Mouse (Mus musculus): ENCODE measurements around the gene Arrdc5. TPM values are rescaled to one million over a fixed set of nuclear protein-coding genes. Genes with fewer than 3 reads are reported as not detected.

Arrdc5 gene
- total RNA-seq, 1 experiment from 2014 or later: not detected

DNA sequence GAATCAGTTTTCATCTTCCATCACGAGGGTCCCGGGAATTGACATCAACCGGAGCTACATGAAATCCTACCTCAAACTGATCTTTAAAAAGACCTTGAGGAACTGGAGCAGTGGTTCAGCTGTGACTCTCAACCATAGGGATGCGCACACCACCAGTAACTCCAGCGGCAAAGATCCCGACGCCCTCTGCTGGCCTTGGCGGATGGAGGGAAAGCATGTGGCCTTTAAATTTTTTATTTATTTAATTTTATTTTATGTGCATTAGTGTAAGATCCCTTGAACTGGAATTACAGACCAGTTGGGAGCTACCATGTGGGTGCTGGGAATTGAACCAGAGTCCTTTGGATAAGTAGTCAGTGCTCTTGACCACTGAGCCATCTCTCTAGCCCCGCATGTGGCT is 44.7 kb downstream of the Arrdc5 start:
- no peak for DNase-seq

DNA sequence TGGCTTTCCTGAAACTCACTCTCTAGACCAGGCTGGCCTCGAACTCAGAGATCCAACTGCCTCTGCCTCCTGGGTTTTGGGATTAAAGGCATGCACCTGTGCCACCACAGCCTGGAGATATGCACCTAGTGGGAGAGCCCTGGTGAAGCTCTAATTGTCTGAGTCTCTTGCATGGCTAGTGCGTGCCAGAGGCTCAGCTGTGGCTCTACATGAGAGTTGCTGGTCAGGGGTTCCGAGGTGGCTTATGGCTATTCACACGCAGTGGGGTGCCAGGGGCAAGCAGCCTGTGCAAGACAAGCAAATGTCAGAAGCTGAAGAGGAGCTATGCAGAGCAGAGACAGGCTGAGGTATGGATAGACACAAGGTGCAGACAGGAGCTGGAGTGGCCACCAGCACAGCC is 45.4 kb downstream of the Arrdc5 start:
- no peak for DNase-seq

DNA sequence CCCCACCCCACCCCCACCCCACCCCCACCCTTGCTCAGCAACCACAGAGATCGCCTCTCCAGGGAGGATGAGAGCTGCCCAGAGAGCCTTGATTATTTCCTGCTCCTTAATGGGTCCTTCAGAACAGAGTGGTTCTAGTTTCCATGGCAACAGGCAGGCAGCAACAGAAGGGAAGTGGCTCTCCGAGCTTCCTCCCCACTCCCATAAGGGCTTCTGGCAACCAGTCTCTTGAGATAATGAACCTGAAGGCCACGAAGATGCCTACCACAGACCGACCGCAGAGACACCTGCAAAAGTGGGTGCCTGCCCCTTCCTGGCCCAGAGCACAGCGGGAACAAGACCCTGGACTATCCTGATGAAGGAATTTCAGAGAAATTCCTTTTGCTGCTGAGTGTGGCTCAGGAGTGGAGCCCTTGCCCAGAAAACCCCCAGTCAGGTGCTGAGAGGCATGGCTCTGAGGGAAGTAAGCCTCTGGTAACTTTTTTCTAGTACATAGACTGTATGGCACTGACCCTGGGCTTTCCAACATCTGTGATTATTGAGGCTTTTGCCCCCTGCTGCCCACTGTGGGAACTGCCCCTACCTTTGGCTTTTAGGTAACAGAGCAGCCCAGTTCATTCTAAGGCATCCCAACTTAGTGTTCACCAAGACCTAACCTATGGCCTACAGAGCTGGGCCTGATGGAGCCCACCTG is 48.8 kb downstream of the Arrdc5 start:
- DNase-seq: peak; percentile 70

DNA sequence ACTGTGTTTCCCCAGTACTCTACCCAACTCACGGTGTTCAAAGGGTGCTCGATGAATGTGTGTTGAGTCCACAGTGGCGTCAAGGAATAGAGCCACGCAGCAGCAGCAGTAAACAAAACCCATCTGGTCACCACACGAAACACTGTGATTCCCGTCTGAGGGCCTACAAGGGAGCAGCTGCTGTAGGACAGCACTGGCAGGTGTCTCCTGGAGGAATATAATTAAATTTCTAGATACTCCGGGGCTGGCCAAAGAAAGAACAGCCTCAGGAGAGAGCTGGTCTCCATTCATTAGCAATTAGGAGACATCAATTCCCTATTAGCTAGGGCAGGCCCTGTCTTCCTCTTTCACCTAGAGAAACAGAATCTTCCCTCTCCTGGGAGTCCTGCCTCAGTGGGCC is 54.5 kb downstream of the Arrdc5 start:
- DNase-seq: no peak

Other genes with a start within 250 kb of the Arrdc5 start
- gene Ubxn6, start 225.3 kb downstream of the Arrdc5 start, total RNA-seq (2021): 81.2 and 96.8 TPM in 2 replicates
- gene Hdgfl2, start 220.7 kb downstream of the Arrdc5 start, total RNA-seq (2021): 72.5 and 83.1 TPM in 2 replicates
- gene Plin4, start 190.5 kb downstream of the Arrdc5 start, total RNA-seq (2021): 71.4 and 76.3 TPM in 2 replicates
- 55.3 and 57.4 TPM in 2 replicates for gene Plin5, start 182.7 kb downstream of the Arrdc5 start, total RNA-seq (2021)
- 15.1 TPM in 2 replicates for gene Lrg1, start 178.3 kb downstream of the Arrdc5 start, total RNA-seq (2021)
- gene Sema6b, start 159.9 kb downstream of the Arrdc5 start, total RNA-seq (2021): 6.9 and 10.4 TPM in 2 replicates
- 6.2 and 7.7 TPM in 2 replicates for gene Tnfaip8l1, start 137.8 kb downstream of the Arrdc5 start, total RNA-seq (2021)
- gene Mydgf, start 116.4 kb downstream of the Arrdc5 start, total RNA-seq (2021): 60.4 TPM in 2 replicates
- gene Dpp9, start 81.4 kb downstream of the Arrdc5 start, total RNA-seq (2021): 40.4 and 41.3 TPM in 2 replicates
- 30.0 and 32.0 TPM in 2 replicates for gene Fem1a, start 43.5 kb downstream of the Arrdc5 start, total RNA-seq (2021)
- 25.1 and 28.8 TPM in 2 replicates for gene Ticam1, start 23.5 kb downstream of the Arrdc5 start, total RNA-seq (2021)
- gene Plin3, start 7.4 kb downstream of the Arrdc5 start, total RNA-seq (2021): 59.7 and 102 TPM in 2 replicates
- gene Uhrf1, start 3.0 kb upstream of the Arrdc5 start, total RNA-seq (2021): 14.1 and 14.8 TPM in 2 replicates
- 38.1 and 52.4 TPM in 2 replicates for gene Kdm4b, start 25.8 kb upstream of the Arrdc5 start, total RNA-seq (2021)
- 165 and 222 TPM in 2 replicates for gene Ptprs, start 176.2 kb upstream of the Arrdc5 start, total RNA-seq (2021)
- not detected in 2 replicates for gene Znrf4, start 212.1 kb upstream of the Arrdc5 start, total RNA-seq (2021)

All from adrenal gland, postnatal 25 days (tissue).